Mouse (Mus musculus): Measurements from ENCODE around the gene Psmb2. TPM values are rescaled to one million over a fixed set of nuclear protein-coding genes. Genes with fewer than 3 reads are reported as not detected.

The Psmb2 gene
- total and polyA plus RNA-seq, 2 experiments: 99.1 to 192 TPM

GRCm38 (mm10) chr4:126655356-126655755 is 22.1 kb upstream of the Psmb2 start:
- no peak for DNase-seq (ENCODE audit: extremely low read depth, low read depth, low spot score)
- H3K4me1 ChIP-seq (ENCODE audit: control insufficient read depth, insufficient read depth, low read length): no peaks in the 10 kb centered on the region
- TF ChIP-seq POLR2A (IDR thresholded peaks at IDR 0.05; ENCODE audit: extremely low read depth, insufficient read depth, low read length) (no peak), CTCF (IDR thresholded peaks at IDR 0.05; ENCODE audit: low read depth, low read length) (no peak)
- H3K36me3 ChIP-seq (ENCODE audit: control insufficient read depth, insufficient read depth, low read length): no peaks in the 10 kb centered on the region
- no peaks in the 10 kb centered on the region for H3K79me2 ChIP-seq (ENCODE audit: control insufficient read depth, insufficient read depth, low read length)
- H3K27ac ChIP-seq (replicated peaks; ENCODE audit: insufficient read depth, low read depth, low read length): no peak overlapping the region
- 0 out of 2 replicates have a peak, but pooled peaks cover 2% of the 10 kb centered on the region for H3K27me3 ChIP-seq (ENCODE audit: control insufficient read depth, insufficient read depth, low read length)
- no peak overlapping the region for H3K9ac ChIP-seq (ENCODE audit: low read depth, low read length)
- no peak overlapping the region for H3K4me3 ChIP-seq (ENCODE audit: insufficient read depth, low read depth, low read length)
- WGBS: 9% methylated on average over 9 of the region's 9 CpGs

- Histone ChIP-seq H3K27ac (replicated peaks; ENCODE audit: insufficient read depth, low read depth, low read length) (no peak overlapping the region), H3K4me1 (ENCODE audit: control insufficient read depth, insufficient read depth, low read length) (no peaks in the 10 kb centered on the region), H3K4me3 (ENCODE audit: insufficient read depth, low read depth, low read length) (no peak overlapping the region), H3K9ac (ENCODE audit: low read depth, low read length) (no peak overlapping the region), H3K79me2 (ENCODE audit: control insufficient read depth, insufficient read depth, low read length) (no peaks in the 10 kb centered on the region), H3K36me3 (ENCODE audit: control insufficient read depth, insufficient read depth, low read length) (no peaks in the 10 kb centered on the region), H3K27me3 (ENCODE audit: control insufficient read depth, insufficient read depth, low read length) (no peaks in the 10 kb centered on the region)
- no peak for TF ChIP-seq POLR2A (IDR thresholded peaks at IDR 0.05; ENCODE audit: extremely low read depth, insufficient read depth, low read length)
- no peak for TF ChIP-seq CTCF (IDR thresholded peaks at IDR 0.05; ENCODE audit: low read depth, low read length)
- WGBS: 70% methylated on average over 7 of the region's 7 CpGs
- DNase-seq (ENCODE audit: extremely low read depth, low read depth, low spot score): no peak
These were observed 16.2 kb upstream of the Psmb2 start for GRCm38 (mm10) chr4:126661249-126661648.

GRCm38 (mm10) chr4:126667075-126667474 is 10.4 kb upstream of the Psmb2 start:
- Histone ChIP-seq H3K79me2 (ENCODE audit: control insufficient read depth, insufficient read depth, low read length) (no peaks in the 10 kb centered on the region), H3K27me3 (ENCODE audit: control insufficient read depth, insufficient read depth, low read length) (no peaks in the 10 kb centered on the region), H3K4me1 (ENCODE audit: control insufficient read depth, insufficient read depth, low read length) (no peaks in the 10 kb centered on the region), H3K4me3 (ENCODE audit: insufficient read depth, low read depth, low read length) (no peak overlapping the region), H3K9ac (ENCODE audit: low read depth, low read length) (no peak overlapping the region), H3K27ac (replicated peaks; ENCODE audit: insufficient read depth, low read depth, low read length) (no peak overlapping the region), H3K36me3 (ENCODE audit: control insufficient read depth, insufficient read depth, low read length) (no peaks in the 10 kb centered on the region)
- TF ChIP-seq POLR2A (IDR thresholded peaks at IDR 0.05; ENCODE audit: extremely low read depth, insufficient read depth, low read length) (no peak), CTCF (IDR thresholded peaks at IDR 0.05; ENCODE audit: low read depth, low read length) (peak; percentile 6; the same call in 1 of the 2 replicates)
- 95% methylated on average over 2 of the region's 2 CpGs for WGBS
- no peak for DNase-seq (ENCODE audit: extremely low read depth, low read depth, low spot score)

- no peak for DNase-seq (ENCODE audit: extremely low read depth, low read depth, low spot score)
These were observed 4.9 kb downstream of the Psmb2 start for GRCm38 (mm10) chr4:126682298-126682697.

DNA sequence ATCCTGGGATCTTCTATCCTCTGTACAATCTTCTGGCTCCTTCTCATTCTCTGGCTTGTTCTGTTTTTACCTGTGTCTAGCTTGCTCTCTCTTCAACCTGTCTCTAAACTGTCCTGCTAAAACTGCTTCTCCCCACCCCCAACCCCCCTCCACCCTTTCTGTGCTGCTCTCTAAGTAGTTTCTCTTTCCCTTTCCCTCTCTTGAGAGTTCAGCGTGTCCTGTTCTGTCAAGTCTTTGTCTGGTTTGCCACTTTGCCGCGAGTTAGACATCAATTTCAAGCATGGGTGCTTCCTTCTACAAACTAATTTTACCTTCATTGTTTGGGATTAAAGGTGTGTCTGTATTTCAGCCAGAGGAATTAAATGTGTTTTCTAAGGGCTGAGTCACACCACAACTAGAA is 5.7 kb downstream of the Psmb2 start:
- peaks cover 18% of the 10 kb centered on the region; the same call in 1 of the 2 replicates for H3K79me2 ChIP-seq (ENCODE audit: control insufficient read depth, insufficient read depth, low read length)
- no peak overlapping the region for H3K4me3 ChIP-seq (ENCODE audit: insufficient read depth, low read depth, low read length)
- H3K27me3 ChIP-seq (ENCODE audit: control insufficient read depth, insufficient read depth, low read length): no peaks in the 10 kb centered on the region
- no peak overlapping the region for H3K9ac ChIP-seq (ENCODE audit: low read depth, low read length)
- DNase-seq (ENCODE audit: extremely low read depth, low read depth, low spot score): no peak
- no peak overlapping the region for H3K27ac ChIP-seq (replicated peaks; ENCODE audit: insufficient read depth, low read depth, low read length)
- WGBS: 59% methylated on average over 3 of the region's 3 CpGs
- TF ChIP-seq CTCF (IDR thresholded peaks at IDR 0.05; ENCODE audit: low read depth, low read length) (no peak), POLR2A (IDR thresholded peaks at IDR 0.05; ENCODE audit: extremely low read depth, insufficient read depth, low read length) (no peak)
- H3K4me1 ChIP-seq (ENCODE audit: control insufficient read depth, insufficient read depth, low read length): peaks cover 6% of the 10 kb centered on the region
- peaks cover 33% of the 10 kb centered on the region for H3K36me3 ChIP-seq (ENCODE audit: control insufficient read depth, insufficient read depth, low read length)

More at GRCm38 (mm10) chr4:126682298-126682697, 4.9 kb downstream of the Psmb2 start:
- no peak overlapping the region; the same call in 1 of the 2 replicates for H3K4me3 ChIP-seq (ENCODE audit: insufficient read depth, low read depth, low read length)
- WGBS: 61% methylated on average over 5 of the region's 5 CpGs
- peaks cover 27% of the 10 kb centered on the region for H3K36me3 ChIP-seq (ENCODE audit: control insufficient read depth, insufficient read depth, low read length)
- H3K9ac ChIP-seq (ENCODE audit: low read depth, low read length): no peak overlapping the region
- H3K79me2 ChIP-seq (ENCODE audit: control insufficient read depth, insufficient read depth, low read length): peaks cover 23% of the 10 kb centered on the region; the same call in 1 of the 2 replicates
- H3K4me1 ChIP-seq (ENCODE audit: control insufficient read depth, insufficient read depth, low read length): peaks cover 6% of the 10 kb centered on the region
- TF ChIP-seq POLR2A (IDR thresholded peaks at IDR 0.05; ENCODE audit: extremely low read depth, insufficient read depth, low read length) (no peak), CTCF (IDR thresholded peaks at IDR 0.05; ENCODE audit: low read depth, low read length) (no peak)
- no peak overlapping the region for H3K27ac ChIP-seq (replicated peaks; ENCODE audit: insufficient read depth, low read depth, low read length)
- H3K27me3 ChIP-seq (ENCODE audit: control insufficient read depth, insufficient read depth, low read length): no peaks in the 10 kb centered on the region

GRCm38 (mm10) chr4:126689457-126689856 is 12.0 kb downstream of the Psmb2 start:
- Histone ChIP-seq H3K9ac (ENCODE audit: low read depth, low read length) (no peak overlapping the region), H3K27ac (replicated peaks; ENCODE audit: insufficient read depth, low read depth, low read length) (no peak overlapping the region), H3K4me3 (ENCODE audit: insufficient read depth, low read depth, low read length) (no peak overlapping the region), H3K36me3 (ENCODE audit: control insufficient read depth, insufficient read depth, low read length) (peaks cover 51% of the 10 kb centered on the region), H3K79me2 (ENCODE audit: control insufficient read depth, insufficient read depth, low read length) (peaks cover 7% of the 10 kb centered on the region; the same call in 1 of the 2 replicates), H3K27me3 (ENCODE audit: control insufficient read depth, insufficient read depth, low read length) (no peaks in the 10 kb centered on the region), H3K4me1 (ENCODE audit: control insufficient read depth, insufficient read depth, low read length) (no peaks in the 10 kb centered on the region)
- TF ChIP-seq POLR2A (IDR thresholded peaks at IDR 0.05; ENCODE audit: extremely low read depth, insufficient read depth, low read length): no peak
- no peak for TF ChIP-seq CTCF (IDR thresholded peaks at IDR 0.05; ENCODE audit: low read depth, low read length)
- 92% methylated on average over 2 of the region's 2 CpGs for WGBS
- DNase-seq (ENCODE audit: extremely low read depth, low read depth, low spot score): no peak
